Mouse (Mus musculus): ENCODE results near the gene Itfg2. TPM values are rescaled to one million over a fixed set of nuclear protein-coding genes. Genes with fewer than 3 reads are reported as not detected.

Itfg2 gene
- polyA plus RNA-seq, 1 experiment from 2014 or later: 39.0 TPM

DNA sequence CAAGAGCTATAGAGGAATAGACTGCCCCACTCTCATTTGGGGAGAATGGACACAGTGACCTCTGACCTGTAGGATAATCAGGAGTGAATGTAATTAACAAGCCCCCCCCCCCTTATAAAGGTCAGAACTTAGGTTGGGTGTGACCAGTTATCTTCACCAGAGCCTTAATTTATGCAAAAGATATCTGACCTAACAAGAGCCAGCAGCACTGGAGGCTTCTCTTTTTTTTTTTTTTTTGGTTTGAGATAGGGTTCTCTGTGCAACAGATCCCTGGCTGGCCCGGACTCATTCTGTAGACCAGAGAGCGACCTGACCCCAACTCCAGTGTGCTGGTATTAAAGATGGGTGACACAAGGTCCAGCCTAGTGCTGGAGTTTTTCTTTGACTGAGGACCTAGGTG, 4.6 kb upstream of the Itfg2 start:
- Histone ChIP-seq H3K9me3 (no peaks in the 10 kb centered on the region), H3K27ac (no peak overlapping the region), H3K4me1 (replicated peaks) (peaks cover 4% of the 10 kb centered on the region; the same call in 1 of the 2 replicates), H3K4me3 (no peak overlapping the region), H3K27me3 (ENCODE audit: insufficient read depth, poor library complexity, severe bottlenecking) (no peaks in the 10 kb centered on the region), H3K36me3 (peaks cover 69% of the 10 kb centered on the region)
- WGBS: 98% methylated on average over 2 of the region's 2 CpGs
- DNase-seq (ENCODE audit: low spot score): no peak

DNA sequence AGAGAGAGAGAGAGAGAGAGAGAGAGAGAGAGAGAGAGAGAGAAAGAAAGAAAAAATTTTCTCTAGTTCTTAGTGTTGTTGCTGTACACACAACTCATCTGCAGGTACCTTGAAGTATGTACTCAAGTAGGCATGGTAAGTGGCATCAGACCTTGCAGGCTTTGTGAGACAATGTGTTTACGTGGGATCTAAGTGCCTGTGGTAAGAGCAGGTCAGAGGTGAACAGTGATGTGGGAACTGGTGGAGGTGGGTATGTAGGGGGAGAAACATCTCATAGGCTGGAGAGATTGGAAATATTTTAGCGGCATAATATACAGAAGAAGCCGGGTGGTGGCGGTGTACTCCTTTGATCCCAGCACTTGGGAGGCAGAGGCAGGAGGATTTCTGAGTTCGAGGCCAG, 2.8 kb upstream of the Itfg2 start:
- Histone ChIP-seq H3K27me3 (ENCODE audit: insufficient read depth, poor library complexity, severe bottlenecking) (no peaks in the 10 kb centered on the region), H3K9me3 (no peaks in the 10 kb centered on the region), H3K4me1 (replicated peaks) (peaks cover 9% of the 10 kb centered on the region; the same call in 1 of the 2 replicates), H3K27ac (no peak overlapping the region), H3K36me3 (peaks cover 51% of the 10 kb centered on the region), H3K4me3 (no peak overlapping the region)
- DNase-seq (ENCODE audit: low spot score): no peak
- 93% methylated on average over 5 of the region's 5 CpGs for WGBS

DNA sequence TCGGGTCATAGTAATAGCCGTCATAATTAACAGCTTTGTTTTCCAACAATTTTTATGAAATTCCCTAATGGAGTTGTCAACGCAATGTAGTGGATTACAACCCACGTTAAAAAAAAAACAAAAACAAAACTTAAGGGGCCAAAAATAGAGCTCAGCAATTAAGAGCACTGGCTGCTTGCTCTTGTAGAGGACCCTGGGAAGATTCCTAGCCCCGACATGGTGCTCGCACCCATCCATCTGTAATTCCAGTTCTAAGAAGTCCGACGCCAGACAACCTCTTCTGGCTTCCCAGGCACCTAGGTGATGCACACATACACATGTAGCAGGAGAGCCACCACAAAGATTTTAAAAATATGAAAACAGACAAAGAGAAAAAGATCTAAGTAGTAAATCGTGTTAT, 315 bp upstream of the Itfg2 start:
- Histone ChIP-seq H3K36me3 (peaks cover 32% of the 10 kb centered on the region), H3K4me1 (replicated peaks) (peaks cover 9% of the 10 kb centered on the region; the same call in 1 of the 2 replicates), H3K9me3 (no peaks in the 10 kb centered on the region), H3K4me3 (peak overlapping the region; percentile 67), H3K27ac (peak overlapping the region; percentile 97), H3K27me3 (ENCODE audit: insufficient read depth, poor library complexity, severe bottlenecking) (no peaks in the 10 kb centered on the region)
- 20% methylated on average over 9 of the region's 9 CpGs for WGBS
- DNase-seq (ENCODE audit: low spot score): no peak

DNA sequence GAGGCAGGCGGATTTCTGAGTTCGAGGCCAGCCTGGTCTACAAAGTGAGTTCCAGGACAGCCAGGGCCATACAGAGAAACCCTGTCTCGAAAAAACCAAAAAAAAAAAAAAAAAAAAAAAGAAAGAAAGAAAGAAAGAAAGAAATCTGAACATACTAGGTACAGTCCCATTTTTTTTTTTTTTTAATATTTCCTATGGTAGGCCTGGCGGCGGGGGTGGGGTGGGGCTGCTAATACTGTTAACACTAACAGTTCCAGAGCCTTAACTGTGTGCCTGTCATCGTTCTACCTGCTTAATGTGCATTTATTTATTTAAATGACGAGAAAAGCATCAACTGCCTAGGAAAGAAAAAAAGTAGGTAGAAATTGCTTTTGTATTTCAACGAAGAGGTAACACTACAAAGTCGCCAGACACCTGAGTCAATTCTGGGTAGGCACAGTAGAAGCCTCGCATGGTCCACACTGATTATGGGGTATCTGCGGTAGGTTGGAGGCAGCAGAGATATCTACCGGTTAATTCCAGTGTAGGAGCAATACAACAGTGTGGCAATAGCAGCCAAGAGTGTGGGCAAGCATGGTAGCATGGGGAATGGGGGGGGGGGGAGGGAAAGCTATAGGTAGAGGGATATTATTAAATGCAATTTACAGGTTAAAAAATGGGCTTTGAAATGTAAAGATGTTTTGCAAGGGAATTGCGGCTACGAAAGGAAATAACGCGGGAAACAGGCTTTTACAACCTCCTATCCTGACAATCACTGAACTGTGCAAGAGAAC, 1.0 kb downstream of the Itfg2 start:
- no peaks in the 10 kb centered on the region for H3K9me3 ChIP-seq
- H3K27ac ChIP-seq: peak overlapping the region; percentile 97
- H3K27me3 ChIP-seq (ENCODE audit: insufficient read depth, poor library complexity, severe bottlenecking): no peaks in the 10 kb centered on the region
- peak overlapping the region; percentile 67 for H3K4me3 ChIP-seq
- no peak for DNase-seq (ENCODE audit: low spot score)
- H3K4me1 ChIP-seq (replicated peaks): peaks cover 9% of the 10 kb centered on the region; the same call in 1 of the 2 replicates
- 55% methylated on average over 16 of the region's 16 CpGs for WGBS
- peaks cover 25% of the 10 kb centered on the region for H3K36me3 ChIP-seq

DNA sequence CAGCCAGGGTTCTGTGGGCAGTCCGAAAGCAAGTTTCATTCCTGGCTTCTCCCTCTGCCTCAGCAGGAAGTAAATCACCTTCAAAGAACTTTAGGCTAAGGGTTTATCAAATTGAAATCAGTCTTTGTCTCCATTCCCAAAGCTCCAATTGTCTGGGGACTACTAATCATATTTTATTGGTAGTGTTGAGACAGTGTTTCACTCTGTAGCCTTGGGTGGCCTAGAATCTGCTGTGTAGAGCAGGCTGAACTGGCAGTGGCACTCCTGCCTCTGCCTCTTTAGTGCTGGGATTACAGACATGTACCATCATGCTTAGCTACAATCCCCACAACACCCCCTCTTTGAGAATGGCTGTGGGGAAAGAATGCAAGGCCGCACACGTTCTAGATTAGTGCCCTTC, 3.3 kb downstream of the Itfg2 start:
- 91% methylated on average over 3 of the region's 3 CpGs for WGBS
- H3K27ac ChIP-seq: no peak overlapping the region
- no peak for DNase-seq (ENCODE audit: low spot score)
- H3K4me1 ChIP-seq (replicated peaks): peaks cover 9% of the 10 kb centered on the region; the same call in 1 of the 2 replicates
- H3K27me3 ChIP-seq (ENCODE audit: insufficient read depth, poor library complexity, severe bottlenecking): no peaks in the 10 kb centered on the region
- H3K9me3 ChIP-seq: no peaks in the 10 kb centered on the region
- peaks cover 22% of the 10 kb centered on the region for H3K36me3 ChIP-seq
- no peak overlapping the region for H3K4me3 ChIP-seq

DNA sequence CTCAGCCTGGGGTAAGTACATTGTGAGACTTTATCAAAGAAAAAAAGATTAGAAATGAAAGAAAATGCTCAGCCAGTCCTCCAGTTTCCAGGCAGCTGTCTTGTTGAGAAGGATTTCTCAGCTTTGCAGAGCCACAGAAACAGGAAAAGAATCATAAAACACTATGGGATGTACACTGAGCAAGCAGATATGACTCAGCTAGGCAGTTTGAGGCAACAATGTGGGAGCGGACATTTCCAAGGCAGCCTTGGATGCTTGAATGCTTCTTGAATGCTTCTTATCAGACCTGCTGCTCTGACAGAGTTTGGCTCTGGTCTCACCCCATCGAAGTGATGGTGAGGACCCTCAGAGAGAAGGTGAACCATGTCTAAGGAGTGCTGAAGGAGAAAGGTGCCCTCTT, 3.7 kb downstream of the Itfg2 start:
- Histone ChIP-seq H3K27ac (no peak overlapping the region), H3K9me3 (no peaks in the 10 kb centered on the region), H3K36me3 (peaks cover 24% of the 10 kb centered on the region), H3K4me3 (no peak overlapping the region), H3K27me3 (ENCODE audit: insufficient read depth, poor library complexity, severe bottlenecking) (no peaks in the 10 kb centered on the region), H3K4me1 (replicated peaks) (peaks cover 9% of the 10 kb centered on the region; the same call in 1 of the 2 replicates)
- no peak for DNase-seq (ENCODE audit: low spot score)
- WGBS: 93% methylated on average over 2 of the region's 2 CpGs

DNA sequence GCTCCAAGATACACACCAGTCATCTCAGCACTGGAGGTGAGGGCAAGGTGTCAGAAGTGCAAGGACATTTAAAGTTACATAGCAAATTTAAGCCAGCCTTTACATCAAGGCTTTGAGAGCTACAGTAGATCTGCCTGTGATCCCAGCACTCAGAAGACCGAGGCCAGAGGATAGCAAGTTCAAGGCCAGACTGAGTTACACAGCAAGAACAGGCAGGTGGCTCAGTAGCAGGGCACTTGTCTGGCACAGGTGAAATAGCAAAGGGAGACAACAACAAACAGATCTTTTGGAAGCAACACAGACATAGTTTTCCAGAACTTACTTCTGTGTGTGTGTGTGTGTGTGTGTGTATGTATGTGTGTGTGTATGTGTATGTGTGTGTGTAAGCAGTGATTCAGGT, 6.7 kb downstream of the Itfg2 start:
- no peaks in the 10 kb centered on the region for H3K4me1 ChIP-seq (replicated peaks)
- H3K27ac ChIP-seq: no peak overlapping the region
- H3K9me3 ChIP-seq: no peaks in the 10 kb centered on the region
- no peak for DNase-seq (ENCODE audit: low spot score)
- WGBS: 90% methylated on average over 1 of the region's 1 CpGs
- H3K36me3 ChIP-seq: peaks cover 47% of the 10 kb centered on the region
- H3K4me3 ChIP-seq: no peak overlapping the region
- no peaks in the 10 kb centered on the region for H3K27me3 ChIP-seq (ENCODE audit: insufficient read depth, poor library complexity, severe bottlenecking)

DNA sequence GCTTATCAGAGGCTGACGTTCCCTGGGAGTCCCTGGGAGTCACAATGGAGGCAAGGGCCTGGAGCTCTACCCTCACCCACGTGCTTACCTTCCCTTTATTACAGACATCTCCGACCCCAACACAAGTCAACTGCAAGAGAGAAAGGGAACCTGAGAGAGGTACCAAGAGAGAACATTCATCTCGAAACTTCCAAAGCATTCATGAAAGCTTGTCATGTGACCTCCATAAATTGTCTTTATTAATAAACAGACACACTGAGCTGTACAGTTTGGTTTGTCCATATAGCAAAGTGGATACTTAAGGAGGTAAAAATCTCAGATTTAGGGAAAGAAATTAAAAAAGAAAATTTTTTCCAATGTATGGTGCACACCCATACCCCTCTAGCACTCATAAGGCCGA, 8.6 kb downstream of the Itfg2 start:
- Histone ChIP-seq H3K27me3 (ENCODE audit: insufficient read depth, poor library complexity, severe bottlenecking) (no peaks in the 10 kb centered on the region), H3K4me3 (no peak overlapping the region), H3K36me3 (peaks cover 61% of the 10 kb centered on the region), H3K4me1 (replicated peaks) (no peaks in the 10 kb centered on the region), H3K27ac (no peak overlapping the region), H3K9me3 (no peaks in the 10 kb centered on the region)
- 94% methylated on average over 5 of the region's 5 CpGs for WGBS
- no peak for DNase-seq (ENCODE audit: low spot score)

DNA sequence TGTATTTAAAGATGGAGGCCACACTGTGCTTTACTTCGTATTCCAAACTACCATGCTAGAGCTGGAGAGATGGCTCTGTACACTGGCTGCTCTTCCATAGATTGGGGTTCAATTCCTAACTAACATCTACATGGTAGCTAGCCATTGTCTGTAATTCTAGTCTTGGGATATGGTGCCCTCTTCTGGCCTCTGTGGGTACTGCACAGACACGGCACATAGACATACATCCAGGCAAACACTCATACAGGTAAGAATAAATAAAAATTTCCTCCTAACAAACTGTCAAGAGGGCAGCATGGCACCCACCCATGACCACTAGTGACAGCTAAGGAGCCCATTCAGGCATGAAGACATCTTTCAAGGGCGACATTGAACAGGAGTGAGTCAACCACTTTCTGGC, 13.6 kb downstream of the Itfg2 start:
- WGBS: 21% methylated on average over 3 of the region's 3 CpGs
- Histone ChIP-seq H3K27ac (no peak overlapping the region), H3K36me3 (peaks cover 92% of the 10 kb centered on the region)

DNA sequence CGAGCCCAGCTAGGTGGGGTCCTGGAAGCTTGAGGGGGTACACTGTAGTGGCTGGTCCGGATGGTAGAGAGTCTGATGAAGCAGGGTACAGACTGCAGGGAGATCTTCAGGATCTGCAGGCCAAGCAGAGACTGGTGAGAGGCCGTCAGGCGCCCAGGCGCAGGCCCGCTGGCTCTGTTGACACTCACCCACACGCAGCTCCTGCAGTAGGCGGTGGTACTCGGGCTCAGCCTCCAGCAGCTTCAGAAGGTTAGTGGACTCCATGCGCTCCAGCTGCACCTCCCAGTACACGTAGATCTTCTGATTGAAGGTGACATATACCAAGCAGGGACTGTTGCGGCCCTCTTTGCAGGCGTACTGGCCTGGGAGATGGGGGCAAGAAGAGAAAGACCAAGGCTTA, 14.4 kb downstream of the Itfg2 start:
- Histone ChIP-seq H3K4me1 (replicated peaks) (no peaks in the 10 kb centered on the region), H3K4me3 (no peak overlapping the region), H3K27ac (no peak overlapping the region), H3K27me3 (ENCODE audit: insufficient read depth, poor library complexity, severe bottlenecking) (no peaks in the 10 kb centered on the region), H3K36me3 (peaks cover 91% of the 10 kb centered on the region), H3K9me3 (no peaks in the 10 kb centered on the region)
- WGBS: 95% methylated on average over 13 of the region's 13 CpGs
- DNase-seq (ENCODE audit: low spot score): no peak

More for the DNA sequence above, 13.6 kb downstream of the Itfg2 start:
- Histone ChIP-seq H3K9me3 (no peaks in the 10 kb centered on the region), H3K4me1 (replicated peaks) (no peaks in the 10 kb centered on the region), H3K4me3 (no peak overlapping the region), H3K27me3 (ENCODE audit: insufficient read depth, poor library complexity, severe bottlenecking) (no peaks in the 10 kb centered on the region)
- DNase-seq (ENCODE audit: low spot score): peak; percentile 79

DNA sequence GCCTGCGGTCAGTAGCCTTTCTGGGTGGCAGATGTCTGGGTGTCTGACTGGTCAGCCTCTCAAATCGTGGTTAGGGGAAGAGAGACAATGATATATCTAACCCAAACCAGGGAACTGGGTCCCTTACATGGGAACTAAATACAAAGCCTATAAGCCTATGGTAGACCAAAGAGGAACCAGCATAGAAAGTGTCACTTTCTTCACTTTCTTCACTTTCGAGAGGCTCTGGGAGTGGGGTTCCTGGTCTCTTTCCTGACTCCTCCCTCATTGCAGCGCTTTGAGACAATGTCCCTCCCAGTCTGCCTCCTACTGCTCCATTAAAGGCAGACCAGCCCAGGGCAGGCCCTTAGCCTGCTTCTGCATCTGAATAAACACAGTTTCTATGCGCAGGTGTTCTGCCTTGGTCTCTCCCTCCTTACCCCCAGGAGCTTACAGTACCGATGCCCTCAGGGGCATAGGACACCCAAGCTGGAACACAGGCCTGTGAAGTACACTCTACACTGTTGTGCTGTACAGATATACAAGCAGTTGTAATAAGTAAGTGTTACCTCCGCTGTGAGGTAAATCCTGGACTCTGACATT, 16.1 kb downstream of the Itfg2 start:
- no peak for DNase-seq (ENCODE audit: low spot score)
- Histone ChIP-seq H3K4me3 (no peak overlapping the region), H3K36me3 (peaks cover 84% of the 10 kb centered on the region), H3K4me1 (replicated peaks) (no peaks in the 10 kb centered on the region), H3K27ac (no peak overlapping the region), H3K9me3 (no peaks in the 10 kb centered on the region), H3K27me3 (ENCODE audit: insufficient read depth, poor library complexity, severe bottlenecking) (no peaks in the 10 kb centered on the region)
- 87% methylated on average over 7 of the region's 7 CpGs for WGBS

DNA sequence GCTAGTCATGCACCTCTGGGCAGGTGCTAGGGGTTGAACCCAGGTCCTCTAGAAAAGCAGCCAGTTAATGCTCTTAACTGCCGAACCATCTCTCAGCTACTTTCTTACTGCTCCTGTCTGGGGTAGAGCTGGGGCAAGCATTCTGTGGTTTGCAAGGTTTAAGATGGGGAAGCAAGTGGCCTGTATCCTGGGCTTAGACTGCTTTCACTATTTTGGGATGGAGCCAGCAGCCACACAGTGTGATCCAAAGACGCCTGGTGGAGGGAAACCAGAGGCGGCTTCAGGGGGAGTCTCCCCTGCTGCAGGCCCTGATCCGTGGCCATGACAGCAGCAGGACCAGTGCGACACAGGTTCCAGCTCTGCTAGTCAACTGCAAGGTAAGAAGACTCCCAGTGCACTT, 20.0 kb downstream of the Itfg2 start:
- no peak overlapping the region for H3K27ac ChIP-seq
- 68% methylated on average over 5 of the region's 5 CpGs for WGBS
- peaks cover 11% of the 10 kb centered on the region for H3K4me1 ChIP-seq (replicated peaks)
- no peaks in the 10 kb centered on the region for H3K27me3 ChIP-seq (ENCODE audit: insufficient read depth, poor library complexity, severe bottlenecking)
- peaks cover 45% of the 10 kb centered on the region for H3K36me3 ChIP-seq
- no peaks in the 10 kb centered on the region for H3K9me3 ChIP-seq
- no peak for DNase-seq (ENCODE audit: low spot score)
- no peak overlapping the region for H3K4me3 ChIP-seq

DNA sequence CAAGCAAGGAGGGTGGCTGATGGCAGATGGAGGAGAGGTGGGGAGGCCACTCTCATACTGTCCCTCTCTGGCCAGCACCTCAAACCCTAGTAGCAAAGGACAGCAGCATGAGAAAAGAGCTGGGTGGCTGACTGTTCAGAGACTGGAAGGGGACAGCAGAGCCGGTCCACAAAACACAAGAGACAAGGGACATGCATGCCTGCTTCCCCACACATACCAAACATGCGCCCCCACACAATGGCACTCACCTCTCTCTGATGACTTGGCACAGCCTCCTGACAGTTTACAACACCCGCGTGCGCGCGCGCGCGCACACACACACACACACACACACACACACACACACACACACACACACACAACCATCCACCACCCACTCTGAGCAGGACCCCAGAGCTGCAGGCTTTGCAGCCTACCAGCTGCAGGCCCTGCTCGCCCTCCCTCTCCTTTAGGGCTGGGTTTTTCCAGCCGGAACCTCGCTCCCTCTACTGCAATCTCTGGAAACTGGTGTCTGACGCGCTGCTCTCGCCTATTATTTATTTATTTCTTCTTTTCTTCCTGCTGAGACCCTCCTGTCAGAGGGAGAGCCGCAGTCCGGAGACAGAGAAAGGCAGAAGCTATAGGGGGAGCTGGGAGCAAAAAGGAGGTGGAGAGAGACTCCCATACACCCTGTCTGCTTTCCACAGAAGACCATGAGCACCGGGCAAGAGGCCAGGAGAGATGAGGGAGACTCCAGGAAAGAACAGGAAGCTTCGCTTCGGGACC, 25.1 kb downstream of the Itfg2 start:
- Histone ChIP-seq H3K36me3 (peaks cover 1% of the 10 kb centered on the region; the same call in 1 of the 2 replicates), H3K27me3 (ENCODE audit: insufficient read depth, poor library complexity, severe bottlenecking) (no peaks in the 10 kb centered on the region), H3K27ac (peak overlapping the region; percentile 64), H3K9me3 (no peaks in the 10 kb centered on the region), H3K4me3 (peak overlapping the region; percentile 16; the same call in 1 of the 2 replicates), H3K4me1 (replicated peaks) (peaks cover 16% of the 10 kb centered on the region)
- 49% methylated on average over 21 of the region's 21 CpGs for WGBS
- DNase-seq (ENCODE audit: low spot score): peak; percentile 34
